Comparison of ENCODE assay signal across 8 mouse cellular contexts in genomic region chr11:85995318-85996095, GRCm38 (mm10).
DNase-seq lines count a peak whose midpoint lies in the region; ATAC-seq and TF ChIP-seq lines count a peak whose summit lies in the region.

No protein-coding gene starts in this region.

- TF ChIP-seq CTCF in lung, postnatal 0 days (IDR thresholded peaks at IDR 0.05): peak; percentile 57

- no peak for TF ChIP-seq EP300 in lung, postnatal 0 days (IDR thresholded peaks at IDR 0.05)

- H3K27ac ChIP-seq in heart, embryonic 16.5 days (ENCODE audit: low read length): no peak overlapping the region
- H3K27ac ChIP-seq in lung, postnatal 0 days (ENCODE audit: low read length): no peak overlapping the region

- ATAC-seq in heart, embryonic 16.5 days (replicated peaks; ENCODE audit: extremely low read depth, insufficient read depth, low FRiP score): no peak
- ATAC-seq in lung, postnatal 0 days: peak; percentile 48

- H3K4me3 ChIP-seq in heart, embryonic 16.5 days (ENCODE audit: low read length): peak overlapping the region; percentile 20
- H3K4me3 ChIP-seq in lung, postnatal 0 days (ENCODE audit: low read depth, low read length): peak overlapping the region; percentile 17; the same call in 1 of the 2 replicates

- H3K4me1 ChIP-seq in heart, embryonic 16.5 days (ENCODE audit: control insufficient read depth, insufficient read depth, low read length): no peaks in the 10 kb centered on the region
- no peaks in the 10 kb centered on the region for H3K4me1 ChIP-seq in lung, postnatal 0 days (ENCODE audit: insufficient read depth, low read depth, low read length)

- H3K4me2 ChIP-seq in heart, embryonic 16.5 days (ENCODE audit: low read depth, low read length): peak overlapping the region; percentile 50
- H3K4me2 ChIP-seq in lung, postnatal 0 days (replicated peaks; ENCODE audit: low read depth, low read length): peak overlapping the region; percentile 49

- H3K9ac ChIP-seq in heart, embryonic 16.5 days (ENCODE audit: low read length): no peak overlapping the region
- H3K9ac ChIP-seq in lung, postnatal 0 days (replicated peaks; ENCODE audit: low read depth): no peak overlapping the region

- no peaks in the 10 kb centered on the region for H3K36me3 ChIP-seq in heart, embryonic 16.5 days (ENCODE audit: control insufficient read depth, insufficient read depth)
- H3K36me3 ChIP-seq in lung, postnatal 0 days (ENCODE audit: insufficient read depth, low read length): no peaks in the 10 kb centered on the region

- no peaks in the 10 kb centered on the region for H3K9me3 ChIP-seq in heart, embryonic 16.5 days (replicated peaks; ENCODE audit: control insufficient read depth, low read length)
- no peaks in the 10 kb centered on the region for H3K9me3 ChIP-seq in lung, postnatal 0 days (ENCODE audit: low read length)

- 0 out of 2 replicates have a peak, but pooled peaks cover 4% of the 10 kb centered on the region for H3K27me3 ChIP-seq in heart, embryonic 16.5 days (ENCODE audit: control insufficient read depth, insufficient read depth, low read length)
- H3K27me3 ChIP-seq in lung, postnatal 0 days (replicated peaks; ENCODE audit: insufficient read depth, low read length): no peaks in the 10 kb centered on the region

- peak; percentile 25 for DNase-seq in adrenal gland, postnatal 25 days
- DNase-seq in adrenal gland, adult 18-20 months (ENCODE audit: low spot score in 2 of 2): no peak
- DNase-seq in cerebellum, postnatal 25 days: peak; percentile 53 to 61
- DNase-seq in kidney, postnatal 36 days: peak; percentile 22 to 67
- peak; percentile 50 for DNase-seq in lung, postnatal 0 days (ENCODE audit: low spot score)
- DNase-seq in right cerebral cortex, postnatal 25 days: peak; percentile 20
- no peak for DNase-seq in thymus, postnatal 14 days

- 42% methylated on average over 29 of the region's 29 CpGs for WGBS in heart, embryonic 16.5 days
- WGBS in lung, postnatal 0 days: 40% methylated on average over 29 of the region's 29 CpGs

Comparison
In these comparisons a context has a peak if more than half of its experiments do, and no peak if none do; other contexts are left out.
1. DNase-seq: peak in adrenal gland, postnatal 25 days (single experiment), cerebellum, postnatal 25 days (2 of 2), kidney, postnatal 36 days (2 of 2), lung, postnatal 0 days (single experiment) and right cerebral cortex, postnatal 25 days (single experiment); none in adrenal gland, adult 18-20 months (0 of 2) and thymus, postnatal 14 days (single experiment).